Mouse (Mus musculus) ovary, adult 18-20 months (tissue): Measurements from ENCODE around the gene Smok2b.
"Not testable (repeated sequence)": the region's sequence is repeated elsewhere in the genome, so short reads cannot be mapped to it uniquely, and the experiment has no call there.

Experiments used
- DNase-seq: peaks from one replicate; pipeline ENCODE4 v3.0.0; 2022; ENCODE audit warnings: low spot score, mixed read lengths

The Smok2b gene

DNA sequence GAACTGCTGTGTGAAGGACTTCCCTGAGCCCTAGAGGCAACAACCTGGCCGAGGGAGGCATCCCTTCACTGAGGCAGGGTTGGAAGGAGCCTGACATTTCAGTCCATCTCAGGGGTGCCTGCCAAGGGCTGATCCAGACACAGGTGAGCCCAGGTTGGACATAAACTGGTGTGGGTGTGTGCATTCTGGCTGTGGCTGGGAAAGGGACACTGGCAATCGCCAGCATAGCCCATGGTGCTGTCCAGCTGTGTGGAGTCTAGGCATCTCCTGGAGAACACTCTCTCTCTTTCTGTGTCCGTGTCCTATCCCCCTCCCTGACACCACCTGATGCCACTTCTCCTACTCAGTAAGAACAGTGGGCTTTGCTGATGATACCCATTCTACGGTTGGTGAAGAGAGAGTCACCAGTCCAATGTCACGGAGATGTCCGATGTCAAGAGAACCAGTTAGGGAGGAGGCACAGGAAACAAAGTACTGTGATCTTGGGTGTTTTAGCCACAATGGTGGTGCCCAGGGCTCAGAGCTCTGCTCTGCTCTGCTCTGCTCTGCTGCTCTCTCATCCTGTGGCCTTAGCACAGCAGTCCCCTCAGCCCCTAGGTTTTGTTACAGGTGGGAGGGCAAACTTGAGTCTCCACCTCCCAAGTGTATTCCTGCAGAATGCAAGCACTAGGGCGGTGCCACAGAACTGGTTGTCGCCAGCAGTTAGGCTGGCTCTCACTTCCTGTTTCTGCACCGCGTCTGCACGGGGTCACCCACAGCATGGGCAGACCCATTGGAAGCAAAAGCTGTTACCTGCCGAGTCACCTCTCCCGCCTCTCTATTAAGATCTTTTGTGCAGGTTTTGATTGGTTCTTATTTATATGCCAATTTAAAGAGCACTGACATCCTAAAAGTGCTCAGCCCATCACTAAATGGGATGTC lies 11.0 kb downstream of the Smok2b start:
- not testable (repeated sequence) for DNase-seq

DNA sequence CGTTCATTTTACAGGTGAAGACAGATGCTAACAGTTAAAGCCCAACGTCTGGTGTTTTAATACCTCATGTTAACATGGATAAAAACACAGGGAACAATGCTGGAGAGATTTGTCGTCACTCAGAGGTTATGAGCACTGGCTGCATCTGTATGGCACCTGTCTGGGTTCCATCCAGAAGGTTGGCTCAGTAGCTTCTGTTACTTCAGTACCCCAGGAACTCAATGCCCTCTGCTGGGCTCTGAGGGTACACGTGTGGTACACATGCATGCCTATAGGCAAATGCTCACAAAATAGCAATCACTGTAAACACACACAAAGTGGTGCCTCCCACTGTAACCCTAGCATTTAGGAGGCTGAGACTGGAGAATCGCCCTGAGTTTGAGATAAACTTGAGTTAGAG lies 24.7 kb downstream of the Smok2b start:
- DNase-seq: not testable (repeated sequence)
